Mouse (Mus musculus) layer of hippocampus, postnatal 10 days (tissue): ENCODE measurements around the gene Klf16. TPM values are rescaled to one million over a fixed set of nuclear protein-coding genes. Genes with fewer than 3 reads are reported as not detected.

Experiments
- DNase-seq, 2 experiments: peaks; one replicate each; pipeline ENCODE4 v3.0.0; 2021; ENCODE audit warnings: low spot score in 2 of 2
- total RNA-seq, 2 experiments: library from RNA; stranded (reverse); gene quantifications; 2 replicates each; pipeline ENCODE4 v1.2.3; 2021

The Klf16 gene
- total RNA-seq, 2 experiments from 2014 or later = 41.8 to 43.6 TPM

GRCm38 (mm10) chr10:80576351-80577194 is 548 bp downstream of the Klf16 start:
- DNase-seq = peak; percentile 60 to 72

GRCm38 (mm10) chr10:80575925-80576324 is 1.2 kb downstream of the Klf16 start:
- DNase-seq = peak; percentile 8 to 31

GRCm38 (mm10) chr10:80574896-80575295 is 2.2 kb downstream of the Klf16 start:
- DNase-seq = peak; percentile 22 to 29

GRCm38 (mm10) chr10:80573944-80574343 is 3.2 kb downstream of the Klf16 start:
- no peak for DNase-seq

GRCm38 (mm10) chr10:80572477-80572876 is 4.6 kb downstream of the Klf16 start:
- peak in 1 of 2 experiments; percentile 16 for DNase-seq

GRCm38 (mm10) chr10:80570871-80571836 is 6.0 kb downstream of the Klf16 start:
- peak; percentile 71 to 72 for DNase-seq

GRCm38 (mm10) chr10:80570419-80570818 is 6.7 kb downstream of the Klf16 start:
- DNase-seq = no peak

- no peak for DNase-seq
These were observed 7.5 kb downstream of the Klf16 start for GRCm38 (mm10) chr10:80569664-80570066.

GRCm38 (mm10) chr10:80568876-80569275 is 8.2 kb downstream of the Klf16 start:
- no peak for DNase-seq

- peak; percentile 96 to 97 for DNase-seq
These were observed 10.6 kb downstream of the Klf16 start for GRCm38 (mm10) chr10:80566375-80567092.

GRCm38 (mm10) chr10:80561116-80561944 is 15.8 kb downstream of the Klf16 start, which contains the start of gene Rexo1:
TSS of gene Rexo1 (minus strand) at chr10:80561560.
- peak; percentile 92 to 96 for DNase-seq

GRCm38 (mm10) chr10:80560621-80561020 is 16.5 kb downstream of the Klf16 start:
- no peak for DNase-seq

GRCm38 (mm10) chr10:80559431-80559830 is 17.7 kb downstream of the Klf16 start:
- no peak for DNase-seq

- peak; percentile 86 to 87 for DNase-seq
These were observed 19.7 kb downstream of the Klf16 start for GRCm38 (mm10) chr10:80557346-80557965.

GRCm38 (mm10) chr10:80553997-80554396 is 23.1 kb downstream of the Klf16 start:
- no peak for DNase-seq

- no peak for DNase-seq
These were observed 23.5 kb downstream of the Klf16 start for GRCm38 (mm10) chr10:80553575-80553974.

GRCm38 (mm10) chr10:80552364-80552763 is 24.8 kb downstream of the Klf16 start:
- no peak for DNase-seq

GRCm38 (mm10) chr10:80549279-80549678 is 27.8 kb downstream of the Klf16 start:
- DNase-seq = no peak

- peak; percentile 69 to 76 for DNase-seq
These were observed 28.6 kb downstream of the Klf16 start for GRCm38 (mm10) chr10:80548428-80549006.
